Comparison of ENCODE assay signal across 38 mouse cellular contexts in genomic region chrX:168577131-168577530, GRCm38 (mm10). TPM values are rescaled to one million over a fixed set of nuclear protein-coding genes. Genes with fewer than 3 reads are reported as not detected.
DNase-seq lines count a peak whose midpoint lies in the region; ATAC-seq and TF ChIP-seq lines count a peak whose summit lies in the region.
"Had no signal": no experiment of that assay in that cellular context is flagged by ENCODE, and none has a peak within 500 bp of the region (broad histone marks: within the 10 kb centered on the region; RNA-seq: fewer than 3 reads in every experiment).

Gene Frmpd4 (minus strand): TSS chrX:168577231.

- no peak within 1 kb of the TSS for H3K4me2 ChIP-seq in forebrain, embryonic 13.5 days
- H3K4me2 ChIP-seq: forebrain, embryonic 15.5 days; heart, embryonic 13.5 days; hindbrain, embryonic 14.5 days; limb, embryonic 15.5 days; liver, embryonic 13.5 days; midbrain, embryonic 13.5 days; neural tube, embryonic 15.5 days; stomach, embryonic 15.5 days had no signal

- no peaks in the 10 kb centered on the region for H3K4me1 ChIP-seq in cerebellum, adult 2 months (ENCODE audit: control insufficient read depth, insufficient read depth, low read length)
- H3K4me1 ChIP-seq in forebrain, embryonic 13.5 days = no peaks in the 10 kb centered on the region
- H3K4me1 ChIP-seq: forebrain, embryonic 15.5 days; heart, embryonic 13.5 days; limb, embryonic 10.5 days; limb, embryonic 15.5 days; liver, embryonic 13.5 days; midbrain, embryonic 13.5 days; neural tube, embryonic 15.5 days; stomach, embryonic 15.5 days had no signal

- DNase-seq in cerebellum, adult 2 months = no peak
- no peak for DNase-seq in cerebellum, postnatal 36 days
- no peak for DNase-seq in left cerebral cortex, adult 18-20 months (ENCODE audit: low spot score in 2 of 2)
- DNase-seq in left cerebral cortex, adult 11 months (ENCODE audit: low spot score) = no peak
- DNase-seq in left cerebral cortex, postnatal 10 days (ENCODE audit: extremely low spot score in 1 of 2, low spot score in 2 of 2) = no peak
- DNase-seq in thymus, postnatal 0 days (ENCODE audit: low spot score) = no peak
- no peak for DNase-seq in thymus, postnatal 36 days
- DNase-seq: adrenal gland, adult 2 months; adrenal gland, postnatal 36 days; cerebellum, adult 18-20 months; cerebellum, postnatal 14 days; gastrocnemius, postnatal 10 days; heart, postnatal 10 days; kidney, postnatal 14 days; liver, embryonic 13.5 days; lung, adult 18-20 months; lung, postnatal 4 days; retina, postnatal 1 day; right cerebral cortex, postnatal 14 days; thymus, postnatal 14 days had no signal

- ATAC-seq in forebrain, embryonic 13.5 days = no peak
- ATAC-seq: activated CD4-positive, CD25-positive, alpha-beta regulatory T cell, adult 4 months; forebrain, embryonic 15.5 days; intestine, postnatal 0 days; lung, postnatal 0 days; midbrain, embryonic 13.5 days had no signal

- no peak for TF ChIP-seq CTCF in cerebellum, adult 2 months (IDR thresholded peaks at IDR 0.05; ENCODE audit: borderline replicate concordance, insufficient read depth, low read depth, low read length)

- no peak for TF ChIP-seq POLR2A in cerebellum, adult 2 months (IDR thresholded peaks at IDR 0.05; ENCODE audit: borderline replicate concordance, insufficient read depth, low read length)

- WGBS in cerebellum, adult 2 months = 84% methylated on average over 5 of the region's 5 CpGs
- 75% methylated on average over 5 of the region's 5 CpGs for WGBS in forebrain, embryonic 13.5 days

- intact Hi-C loops in left cerebral cortex, postnatal 10 days (cut with DNase I) = no loop called here

- no peaks in the 10 kb centered on the region for H3K9me3 ChIP-seq in forebrain, embryonic 13.5 days (replicated peaks)
- H3K9me3 ChIP-seq: forebrain, embryonic 15.5 days; heart, embryonic 13.5 days; limb, embryonic 10.5 days; limb, embryonic 15.5 days; liver, embryonic 13.5 days; midbrain, embryonic 13.5 days; neural tube, embryonic 15.5 days; stomach, embryonic 15.5 days had no signal

- H3K27me3 ChIP-seq in cerebellum, adult 2 months (ENCODE audit: control insufficient read depth, insufficient read depth, low read length) = no peaks in the 10 kb centered on the region
- H3K27me3 ChIP-seq in forebrain, embryonic 13.5 days = no peaks in the 10 kb centered on the region; the same call in 1 of the 2 replicates
- H3K27me3 ChIP-seq: CH12.LX; forebrain, embryonic 15.5 days; heart, embryonic 13.5 days; liver, embryonic 13.5 days; stomach, embryonic 15.5 days had no signal

- no peaks in the 10 kb centered on the region for H3K36me3 ChIP-seq in forebrain, embryonic 13.5 days (ENCODE audit: poor library complexity, severe bottlenecking)
- H3K36me3 ChIP-seq: forebrain, embryonic 15.5 days; heart, embryonic 13.5 days; limb, embryonic 10.5 days; limb, embryonic 15.5 days; liver, embryonic 13.5 days; midbrain, embryonic 13.5 days; neural tube, embryonic 15.5 days; stomach, embryonic 15.5 days had no signal

- H3K4me3 ChIP-seq in cerebellum, adult 2 months (replicated peaks; ENCODE audit: insufficient read depth, low read depth, low read length) = no peak within 1 kb of the TSS
- H3K4me3 ChIP-seq in forebrain, embryonic 13.5 days = no peak within 1 kb of the TSS
- H3K4me3 ChIP-seq: forebrain, embryonic 15.5 days; heart, embryonic 13.5 days; limb, embryonic 10.5 days; limb, embryonic 15.5 days; liver, embryonic 13.5 days; midbrain, embryonic 13.5 days; neural tube, embryonic 15.5 days; stomach, embryonic 15.5 days had no signal

- H3K27ac ChIP-seq in cerebellum, adult 2 months (ENCODE audit: insufficient read depth, low read length) = no peak within 1 kb of the TSS
- H3K27ac ChIP-seq in forebrain, embryonic 13.5 days = no peak within 1 kb of the TSS
- H3K27ac ChIP-seq: forebrain, embryonic 15.5 days; heart, embryonic 13.5 days; hindbrain, embryonic 14.5 days; limb, embryonic 10.5 days; limb, embryonic 15.5 days; liver, embryonic 13.5 days; midbrain, embryonic 13.5 days; neural tube, embryonic 15.5 days; stomach, embryonic 15.5 days had no signal

- no peak within 1 kb of the TSS for H3K9ac ChIP-seq in forebrain, embryonic 13.5 days
- H3K9ac ChIP-seq: forebrain, embryonic 15.5 days; heart, embryonic 13.5 days; hindbrain, embryonic 14.5 days; limb, embryonic 15.5 days; liver, embryonic 13.5 days; midbrain, embryonic 13.5 days; neural tube, embryonic 15.5 days; stomach, embryonic 15.5 days had no signal

RNA-seq across cellular contexts. Expression of gene Frmpd4, which starts in this region (rescaled TPM):
- polyA plus RNA-seq in cerebellum, adult 2 months (2012; rRNA removed) = 14.2 and 16.3 TPM in 2 replicates
- total RNA-seq in left cerebral cortex, adult 18-20 months (2021) = 10 to 100 TPM; 44.2 to 46.4 TPM
- total RNA-seq in left cerebral cortex, postnatal 10 days (2021) = 10 to 100 TPM; 34.8 to 39.6 TPM
- polyA plus RNA-seq in thymus, postnatal 0 days (2015; fragmentation: Nextera tagmentation; extraction: Ambion mirVana) = 0.01 and 0.03 TPM in 2 replicates
- polyA plus RNA-seq in forebrain, embryonic 13.5 days (2015; fragmentation: Nextera tagmentation; extraction: Ambion mirVana) = 0.21 and 0.26 TPM in 2 replicates
- total RNA-seq: CH12.LX; ES-E14; heart, adult 8-10 months; hematopoietic stem cell, adult 5-6 weeks; megakaryocyte-erythroid progenitor cell, adult 5-6 weeks; monocyte, adult 5-6 weeks had no signal
- polyA plus RNA-seq: heart, embryonic 13.5 days; liver, embryonic 13.5 days had no signal

Comparison
In these comparisons a context has a peak if more than half of its experiments do, and no peak if none do; other contexts are left out.
1. RNA of gene Frmpd4 (polyA plus RNA-seq): 14.2 to 16.3 TPM in cerebellum, adult 2 months; 0.21 to 0.26 TPM in forebrain, embryonic 13.5 days and 0.01 to 0.03 TPM in thymus, postnatal 0 days; every median in the first group is over 10 times any median in the second.